8 mouse cellular contexts compared by ENCODE assay signal in the genomic region with DNA sequence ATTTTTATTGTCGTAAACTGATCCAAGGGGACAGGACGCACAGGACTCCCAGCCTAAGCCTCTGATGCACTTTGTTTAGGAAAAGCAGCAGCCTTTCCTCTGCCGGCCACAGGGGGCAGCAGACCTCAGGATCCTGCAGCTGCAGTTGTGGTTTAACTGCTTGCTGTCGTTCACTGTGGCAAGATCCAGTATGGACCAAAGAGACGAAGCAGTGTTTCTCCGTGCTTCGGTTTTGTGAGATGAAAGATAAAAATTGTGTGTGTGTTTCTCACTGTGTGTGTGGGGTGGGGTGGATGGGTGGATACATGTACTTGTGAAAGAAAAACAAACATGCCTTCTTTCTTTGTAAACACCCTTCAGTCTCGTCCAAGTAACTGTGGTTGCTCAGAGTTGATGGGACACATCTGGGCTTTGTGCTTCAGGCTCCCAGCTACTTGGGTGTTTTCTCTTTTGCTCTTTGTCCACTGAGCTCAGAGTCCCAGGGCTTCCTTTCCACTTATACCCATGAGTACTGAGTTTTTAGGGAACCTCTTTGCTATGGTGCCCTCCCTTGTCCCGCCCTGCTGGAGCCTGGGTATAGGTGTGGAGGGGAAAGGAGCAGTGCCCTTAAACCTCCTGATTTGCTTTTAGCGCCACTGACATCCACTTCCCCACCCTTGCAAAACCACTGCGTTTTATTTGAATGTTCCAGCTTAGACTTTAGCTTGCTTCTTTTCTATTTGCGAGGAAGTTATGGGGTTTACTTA. TPM values are rescaled to one million over a fixed set of nuclear protein-coding genes. Genes with fewer than 3 reads are reported as not detected.
DNase-seq lines count a peak whose midpoint lies in the region; ATAC-seq and TF ChIP-seq lines count a peak whose summit lies in the region.

No protein-coding gene starts in this region.

- no peak overlapping the region for H3K27ac ChIP-seq in cerebellum, adult 2 months (ENCODE audit: insufficient read depth, low read length)
- no peak overlapping the region for H3K27ac ChIP-seq in forebrain, postnatal 0 days (ENCODE audit: low read depth, low read length)
- H3K27ac ChIP-seq in layer of hippocampus, adult 2 months: peak overlapping the region; percentile 54; the same call in 1 of the 2 replicates

- peak; percentile 89 for TF ChIP-seq CTCF in E14TG2a.4 (conservative IDR thresholded peaks at IDR 0.05; ENCODE audit: low read length)
- peak; percentile 87 for TF ChIP-seq CTCF in cerebellum, adult 2 months (IDR thresholded peaks at IDR 0.05; ENCODE audit: borderline replicate concordance, insufficient read depth, low read depth, low read length)
- peak; percentile 93 for TF ChIP-seq CTCF in forebrain, postnatal 0 days (IDR thresholded peaks at IDR 0.05; ENCODE audit: low read depth)
- peak; percentile 99 for TF ChIP-seq CTCF in layer of hippocampus, adult 2 months (conservative IDR thresholded peaks at IDR 0.05)

- no peak overlapping the region; the same call in 1 of the 2 replicates for H3K4me2 ChIP-seq in forebrain, postnatal 0 days (ENCODE audit: low read depth)

- H3K27me3 ChIP-seq in E14TG2a.4 (ENCODE audit: insufficient read depth, low read length): peaks cover 4% of the 10 kb centered on the region; the same call in 1 of the 2 replicates
- H3K27me3 ChIP-seq in cerebellum, adult 2 months (ENCODE audit: control insufficient read depth, insufficient read depth, low read length): no peaks in the 10 kb centered on the region
- H3K27me3 ChIP-seq in forebrain, postnatal 0 days (ENCODE audit: insufficient read depth, low read length): no peaks in the 10 kb centered on the region

- H3K9me3 ChIP-seq in E14TG2a.4 (ENCODE audit: low read length): no peaks in the 10 kb centered on the region
- H3K9me3 ChIP-seq in forebrain, postnatal 0 days (ENCODE audit: low read length): no peaks in the 10 kb centered on the region

- peak; percentile 93 for ATAC-seq in forebrain, postnatal 0 days
- peak; percentile 47; the same call in 1 of the 2 replicates for ATAC-seq in neutrophil, adult 5-6 weeks (ENCODE audit: extremely low read depth, insufficient number of reproducible peaks, low FRiP score, poor library complexity, severe bottlenecking)

- H3K4me3 ChIP-seq in E14TG2a.4 (replicated peaks; ENCODE audit: low read length): no peak overlapping the region
- no peak overlapping the region for H3K4me3 ChIP-seq in cerebellum, adult 2 months (replicated peaks; ENCODE audit: insufficient read depth, low read depth, low read length)
- H3K4me3 ChIP-seq in forebrain, postnatal 0 days (ENCODE audit: low read depth, low read length): no peak overlapping the region
- peak overlapping the region; percentile 43 for H3K4me3 ChIP-seq in layer of hippocampus, adult 2 months

- 42% methylated on average over 12 of the region's 12 CpGs for WGBS in cerebellum, adult 2 months
- WGBS in forebrain, postnatal 0 days: 41% methylated on average over 12 of the region's 12 CpGs

- DNase-seq in cerebellum, adult 2 months: peak; percentile 33 to 39
- peak; percentile 77 for DNase-seq in forebrain, postnatal 0 days
- DNase-seq in heart, postnatal 4 days: peak; percentile 78
- peak; percentile 47 to 53 for DNase-seq in layer of hippocampus, adult 2 months (ENCODE audit: low spot score in 2 of 2)
- DNase-seq in lung, adult 18-20 months: peak; percentile 52 to 62
- peak; percentile 45 for DNase-seq in testis, postnatal 14 days (ENCODE audit: low spot score)

- H3K9ac ChIP-seq in forebrain, postnatal 0 days: no peak overlapping the region

- no peaks in the 10 kb centered on the region for H3K36me3 ChIP-seq in E14TG2a.4 (ENCODE audit: insufficient read depth, low read length)
- no peaks in the 10 kb centered on the region for H3K36me3 ChIP-seq in forebrain, postnatal 0 days (ENCODE audit: insufficient read depth)

- TF ChIP-seq POLR2A in cerebellum, adult 2 months (IDR thresholded peaks at IDR 0.05; ENCODE audit: borderline replicate concordance, insufficient read depth, low read length): no peak

- peaks cover 15% of the 10 kb centered on the region for H3K4me1 ChIP-seq in E14TG2a.4 (replicated peaks; ENCODE audit: low read depth, low read length)
- H3K4me1 ChIP-seq in cerebellum, adult 2 months (ENCODE audit: control insufficient read depth, insufficient read depth, low read length): no peaks in the 10 kb centered on the region
- H3K4me1 ChIP-seq in forebrain, postnatal 0 days (ENCODE audit: insufficient read depth): no peaks in the 10 kb centered on the region

RNA-seq across cellular contexts. Expression of gene Hmgcs2, which starts 0.9 kb away (rescaled TPM):
- polyA plus RNA-seq in cerebellum, adult 2 months (2012; rRNA removed): 2.1 and 3.3 TPM in 2 replicates
- total RNA-seq in forebrain, postnatal 0 days (2014; rRNA removed): 22.5 and 26.9 TPM in 2 replicates
- 30.0 and 33.6 TPM in 2 replicates for polyA plus RNA-seq in forebrain, postnatal 0 days (2015; fragmentation: Nextera tagmentation; extraction: Ambion mirVana)
- total RNA-seq in heart, postnatal 4 days (2021): 100 to 1,000 TPM; 203 to 271 TPM
- 10 to 100 TPM in 1 of 2 experiments, 1 to 10 TPM in 1; 8.3 to 10.3 TPM for total RNA-seq in layer of hippocampus, adult 2 months (2021)
- total RNA-seq in neutrophil, adult 5-6 weeks (2017): not detected in 2 replicates

RNA-seq across cellular contexts. Expression of gene Phgdh, which starts 58.7 kb away (rescaled TPM):
- 98.0 and 106 TPM in 2 replicates for polyA plus RNA-seq in cerebellum, adult 2 months (2012; rRNA removed)
- 139 and 151 TPM in 2 replicates for total RNA-seq in forebrain, postnatal 0 days (2014; rRNA removed)
- polyA plus RNA-seq in forebrain, postnatal 0 days (2015; fragmentation: Nextera tagmentation; extraction: Ambion mirVana): 149 and 160 TPM in 2 replicates
- 10 to 100 TPM; 11.2 to 13.9 TPM for total RNA-seq in heart, postnatal 4 days (2021)
- total RNA-seq in layer of hippocampus, adult 2 months (2021): 10 to 100 TPM; 66.8 to 82.0 TPM
- 42.2 and 71.1 TPM in 2 replicates for total RNA-seq in neutrophil, adult 5-6 weeks (2017)

RNA-seq across cellular contexts. Expression of gene Reg4, which starts 59.1 kb away (rescaled TPM):
- not detected in 2 replicates for polyA plus RNA-seq in cerebellum, adult 2 months (2012; rRNA removed)
- not detected in 2 replicates for total RNA-seq in forebrain, postnatal 0 days (2014; rRNA removed)
- polyA plus RNA-seq in forebrain, postnatal 0 days (2015; fragmentation: Nextera tagmentation; extraction: Ambion mirVana): not detected in 2 replicates
- total RNA-seq in heart, postnatal 4 days (2021): not detected
- total RNA-seq in layer of hippocampus, adult 2 months (2021): not detected
- not detected in 2 replicates for total RNA-seq in neutrophil, adult 5-6 weeks (2017)
